Mouse (Mus musculus) heart, embryonic 11.5 days (tissue): Measurements from ENCODE around the gene Trim80. TPM values are rescaled to one million over a fixed set of nuclear protein-coding genes. Genes with fewer than 3 reads are reported as not detected.

ENCODE experiments used
- ATAC-seq: fragments of 200-750 bp; cut with Nextera tagmentation; replicated peaks from 2 replicates; pipeline ENCODE4 v1.8.0; 2017; ENCODE audit warnings: moderate library complexity; ENCODE audit not compliant: insufficient number of reproducible peaks, low FRiP score, low TSS enrichment
- H3K27ac ChIP-seq: fragments of 300-500 bp; sonication (generic); 2 replicates; pipeline ENCODE4 v1.5.1; 2014; ENCODE audit warnings: mild to moderate bottlenecking, low read depth, low read length
- H3K27me3 ChIP-seq: fragments of 300-500 bp; sonication (generic); 2 replicates; pipeline ENCODE4 v1.6.1; 2014; ENCODE audit warnings: mild to moderate bottlenecking, low read length, mixed read lengths; ENCODE audit not compliant: control insufficient read depth, insufficient read depth
- H3K36me3 ChIP-seq: fragments of 300-500 bp; sonication (generic); 2 replicates; pipeline ENCODE4 v1.6.1; 2014; ENCODE audit warnings: mild to moderate bottlenecking, low read length, moderate library complexity, mixed read lengths; ENCODE audit not compliant: control insufficient read depth, insufficient read depth
- H3K4me1 ChIP-seq: fragments of 300-500 bp; sonication (generic); 2 replicates; pipeline ENCODE4 v1.6.1; 2014; ENCODE audit warnings: low read length; ENCODE audit not compliant: control insufficient read depth, insufficient read depth
- H3K4me2 ChIP-seq: fragments of 300-500 bp; sonication (generic); 2 replicates; pipeline ENCODE4 v1.6.1; 2014; ENCODE audit warnings: mild to moderate bottlenecking, moderate library complexity
- H3K4me3 ChIP-seq: fragments of 300-500 bp; sonication (generic); 2 replicates; pipeline ENCODE4 v1.5.1; 2014; ENCODE audit warnings: low read depth, low read length
- H3K9ac ChIP-seq: fragments of 300-500 bp; sonication (generic); 2 replicates; pipeline ENCODE4 v1.6.1; 2014; ENCODE audit warnings: mild to moderate bottlenecking, low read depth, low read length, moderate library complexity
- H3K9me3 ChIP-seq: fragments of 300-500 bp; sonication (generic); replicated peaks from 2 replicates; pipeline ENCODE4 v1.6.1; 2016; ENCODE audit warnings: low read length; ENCODE audit not compliant: control insufficient read depth
- WGBS: fragments of 180-500 bp; shearing (Covaris S2); extraction: QIAGEN DNeasy Blood & Tissue Kit; methylation state at CpG from one replicate; pipeline ENCODE4 v1.1.7; 2014; ENCODE audit not compliant: insufficient replicate concordance; 5-methylcytosine and 5-hydroxymethylcytosine counted together
- polyA plus RNA-seq: library from polyadenylated mRNA; unstranded; fragments of >200 nt; fragmentation: Nextera tagmentation; extraction: Ambion mirVana; gene quantifications from 2 replicates; pipeline ENCODE4 v1.2.1, GENCODE M21; 2014

Trim80 gene
- 0.26 TPM in 1 of 2 replicates, not detected in the other for polyA plus RNA-seq

DNA sequence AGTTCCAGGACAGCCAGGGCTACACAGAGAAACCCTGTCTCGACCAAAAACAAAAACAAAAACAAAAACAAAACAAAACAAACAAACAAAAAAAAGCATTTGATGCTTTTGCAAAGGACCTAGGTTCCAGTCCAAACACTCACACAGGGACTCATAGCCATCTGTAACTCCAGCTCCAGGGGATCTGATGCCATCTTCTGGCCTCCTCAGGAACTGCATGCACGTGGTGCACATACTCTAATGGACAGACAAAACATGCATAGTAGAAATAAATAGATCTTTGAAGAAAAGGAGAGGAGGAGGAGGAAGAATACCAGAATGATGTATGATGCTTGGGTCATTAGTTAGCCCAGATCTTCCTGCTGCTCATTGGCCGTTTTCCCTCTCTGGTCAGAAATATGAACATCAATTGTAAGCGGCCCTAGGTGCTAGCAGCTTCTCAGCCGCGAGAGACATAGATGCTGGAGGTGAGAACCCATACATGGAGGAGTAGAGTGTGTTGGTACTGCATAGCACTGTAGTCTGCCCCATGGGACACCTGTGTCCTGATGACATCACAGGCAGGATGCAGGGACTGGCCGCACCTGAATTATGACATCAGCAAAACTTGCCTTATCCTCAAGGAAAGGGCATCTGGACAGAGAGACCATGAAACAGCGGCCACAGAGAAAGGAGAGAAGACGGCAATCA lies at the start of gene Trim80:
Gene Trim80 (plus strand): TSS at position 640 of the 690 bp plus-strand sequence.
- 85% methylated on average over 9 of the region's 9 CpGs for WGBS

DNA sequence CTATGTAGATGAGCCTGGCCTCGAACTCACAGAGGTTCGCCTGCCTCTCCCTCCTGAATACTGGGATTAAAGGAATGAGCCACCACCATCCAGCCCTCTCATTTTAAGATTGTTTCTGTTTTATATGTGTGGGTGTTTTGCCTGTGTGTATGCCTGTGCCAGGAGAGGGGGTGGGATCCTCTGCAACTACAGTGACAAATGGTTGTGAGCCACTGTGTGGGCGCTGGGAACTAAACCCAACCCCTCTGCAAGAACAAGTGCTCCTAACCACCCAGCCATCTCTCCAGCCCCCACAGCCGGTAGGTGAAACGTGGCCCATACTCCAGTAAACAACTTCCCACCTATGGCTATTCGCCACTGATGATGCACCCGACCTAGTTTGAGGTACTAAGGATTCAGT lies 49.0 kb upstream of the Trim80 start:
- peaks cover 3% of the 10 kb centered on the region; the same call in 1 of the 2 replicates for H3K4me1 ChIP-seq
- H3K4me3 ChIP-seq: no peak overlapping the region
- H3K9ac ChIP-seq: no peak overlapping the region
- no peak overlapping the region for H3K4me2 ChIP-seq
- no peaks in the 10 kb centered on the region for H3K9me3 ChIP-seq
- no peak overlapping the region for H3K27ac ChIP-seq
- WGBS: 85% methylated on average over 7 of the region's 7 CpGs
- peaks cover 8% of the 10 kb centered on the region; the same call in 1 of the 2 replicates for H3K36me3 ChIP-seq
- no peaks in the 10 kb centered on the region; the same call in 1 of the 2 replicates for H3K27me3 ChIP-seq
- no peak for ATAC-seq

More for the DNA sequence above, at the start of gene Trim80:
- H3K9ac ChIP-seq: no peak within 1 kb of the TSS
- H3K27ac ChIP-seq: no peak within 1 kb of the TSS
- no peak for ATAC-seq
- H3K4me3 ChIP-seq: no peak within 1 kb of the TSS
- H3K36me3 ChIP-seq: no peaks in the 10 kb centered on the region
- peaks cover 4% of the 10 kb centered on the region; the same call in 1 of the 2 replicates for H3K9me3 ChIP-seq
- H3K27me3 ChIP-seq: no peaks in the 10 kb centered on the region
- no peak within 1 kb of the TSS for H3K4me2 ChIP-seq
- H3K4me1 ChIP-seq: peaks cover 9% of the 10 kb centered on the region

DNA sequence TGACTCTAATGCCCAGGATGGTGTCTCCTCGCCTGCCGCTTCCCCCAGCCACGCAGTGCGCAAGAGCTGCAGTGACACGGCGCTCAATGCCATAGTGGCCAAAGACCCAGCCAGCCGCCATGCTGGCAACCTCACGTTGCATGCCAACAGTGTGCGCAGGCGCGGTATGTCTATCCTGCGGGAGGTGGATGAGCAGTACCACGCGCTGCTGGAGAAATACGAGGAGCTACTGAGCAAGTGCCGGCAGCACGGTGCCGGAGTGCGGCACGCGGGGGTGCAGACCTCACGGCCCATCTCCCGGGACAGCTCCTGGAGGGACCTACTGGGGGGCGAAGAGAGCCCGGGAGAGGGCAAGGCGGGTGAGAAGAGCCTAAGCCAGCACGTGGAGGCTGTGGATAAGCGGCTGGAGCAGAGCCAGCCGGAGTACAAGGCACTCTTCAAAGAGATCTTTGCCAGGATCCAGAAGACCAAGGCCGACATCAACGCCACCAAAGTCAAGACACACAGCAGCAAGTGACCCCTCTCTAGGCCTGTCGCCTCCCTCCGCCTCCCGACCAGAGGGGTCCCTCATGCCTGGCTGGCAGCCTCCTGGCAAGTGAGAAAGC lies 46.5 kb upstream of the Trim80 start:
- H3K9ac ChIP-seq: peak overlapping the region; percentile 4; the same call in 1 of the 2 replicates
- H3K27me3 ChIP-seq: no peaks in the 10 kb centered on the region; the same call in 1 of the 2 replicates
- H3K27ac ChIP-seq: no peak overlapping the region
- H3K9me3 ChIP-seq: no peaks in the 10 kb centered on the region
- 0 out of 2 replicates have a peak, but pooled peaks have one; percentile 42 for ATAC-seq
- H3K4me3 ChIP-seq: peak overlapping the region; percentile 13
- H3K4me2 ChIP-seq: peak overlapping the region; percentile 59
- 47% methylated on average over 34 of the region's 34 CpGs for WGBS
- H3K4me1 ChIP-seq: peaks cover 3% of the 10 kb centered on the region; the same call in 1 of the 2 replicates
- H3K36me3 ChIP-seq: peaks cover 8% of the 10 kb centered on the region; the same call in 1 of the 2 replicates

DNA sequence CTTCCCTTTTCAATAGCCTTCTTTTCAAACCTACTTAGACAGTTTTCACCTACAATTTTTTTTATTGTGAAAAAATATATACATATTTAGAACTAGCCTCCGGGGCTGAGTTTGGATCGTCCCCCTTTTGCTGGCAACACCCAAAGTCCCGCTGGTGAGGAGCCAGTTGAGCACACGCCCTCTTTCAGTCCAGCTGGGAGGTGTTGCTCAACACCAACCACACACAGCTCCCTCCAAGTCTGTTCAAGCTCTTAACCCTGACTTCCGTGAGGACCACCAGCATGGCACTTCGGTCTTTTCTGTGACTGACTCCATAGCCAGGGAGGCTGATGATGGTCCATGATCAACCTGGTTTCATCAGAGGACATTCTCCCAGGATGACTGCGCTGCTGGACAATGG lies 42.3 kb upstream of the Trim80 start:
- H3K4me1 ChIP-seq: peaks cover 6% of the 10 kb centered on the region; the same call in 1 of the 2 replicates
- no peak for ATAC-seq
- 0 out of 2 replicates have a peak, but pooled peaks cover 3% of the 10 kb centered on the region for H3K27me3 ChIP-seq
- H3K36me3 ChIP-seq: no peaks in the 10 kb centered on the region
- H3K9ac ChIP-seq: no peak overlapping the region
- 69% methylated on average over 7 of the region's 7 CpGs for WGBS
- H3K4me3 ChIP-seq: no peak overlapping the region
- no peak overlapping the region for H3K4me2 ChIP-seq
- H3K27ac ChIP-seq: no peak overlapping the region
- no peaks in the 10 kb centered on the region for H3K9me3 ChIP-seq

DNA sequence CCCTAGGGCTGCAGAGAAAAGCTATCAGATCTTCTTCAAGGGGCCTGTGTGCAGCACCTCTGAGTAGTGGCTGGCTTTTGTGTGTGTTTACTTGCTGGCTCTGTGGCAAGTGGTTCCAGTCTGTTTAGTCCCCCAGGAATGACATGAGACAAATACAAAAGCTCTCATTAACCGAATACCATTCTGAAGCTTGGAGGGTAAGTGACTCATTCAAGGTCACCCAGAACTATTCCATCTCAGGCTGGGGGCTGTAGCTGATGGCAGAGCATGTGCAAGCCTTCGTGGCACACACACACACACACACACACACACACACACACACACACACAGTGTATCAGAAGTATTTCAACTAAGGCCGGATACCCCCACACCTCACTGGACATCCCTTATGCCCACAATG lies 40.2 kb upstream of the Trim80 start:
- no peak for ATAC-seq
- H3K27me3 ChIP-seq: 0 out of 2 replicates have a peak, but pooled peaks cover 3% of the 10 kb centered on the region
- H3K36me3 ChIP-seq: no peaks in the 10 kb centered on the region
- H3K4me1 ChIP-seq: peaks cover 10% of the 10 kb centered on the region; the same call in 1 of the 2 replicates
- H3K27ac ChIP-seq: no peak overlapping the region
- H3K9me3 ChIP-seq: no peaks in the 10 kb centered on the region
- H3K9ac ChIP-seq: no peak overlapping the region
- H3K4me3 ChIP-seq: no peak overlapping the region
- 66% methylated on average over 3 of the region's 3 CpGs for WGBS
- no peak overlapping the region for H3K4me2 ChIP-seq

DNA sequence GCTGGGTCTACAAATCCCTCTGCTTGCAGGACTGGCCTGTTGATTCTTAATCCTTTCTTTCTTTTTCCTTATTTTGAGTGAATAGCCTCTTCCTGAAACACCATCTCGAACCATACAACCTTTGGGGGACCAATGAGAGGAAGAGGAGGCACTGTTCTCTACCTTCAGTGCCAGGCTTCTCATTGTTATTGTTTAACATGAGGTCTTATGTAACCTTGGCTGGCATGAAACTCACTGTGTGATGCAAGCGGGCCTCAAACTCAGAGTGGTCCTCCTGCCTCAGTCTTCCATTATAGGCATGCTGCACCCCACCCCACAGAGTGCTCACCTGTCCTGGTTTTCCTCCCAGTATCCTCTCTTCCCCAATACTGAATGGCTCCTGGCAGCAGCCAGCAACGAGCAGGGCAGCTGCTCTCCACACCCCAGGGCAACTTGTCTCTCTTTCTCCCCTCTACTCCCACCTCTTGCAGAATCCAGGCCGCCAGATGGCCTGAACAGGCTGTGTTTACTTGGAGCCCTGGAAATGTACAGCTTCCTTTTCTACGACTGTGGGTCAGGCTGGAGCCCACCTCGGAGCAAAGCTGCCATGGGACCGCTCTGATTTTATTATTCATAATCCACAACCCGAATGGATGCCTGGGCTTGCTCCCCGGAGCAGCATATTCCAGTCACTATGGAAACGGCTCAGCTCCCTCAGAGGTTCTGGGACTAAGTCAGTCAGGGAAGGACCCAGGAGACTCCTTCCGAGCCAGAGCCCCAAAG lies 39.5 kb upstream of the Trim80 start:
- ATAC-seq: no peak
- H3K36me3 ChIP-seq: no peaks in the 10 kb centered on the region; the same call in 1 of the 2 replicates
- 58% methylated on average over 11 of the region's 11 CpGs for WGBS
- no peak overlapping the region for H3K9ac ChIP-seq
- no peak overlapping the region for H3K4me2 ChIP-seq
- no peak overlapping the region for H3K27ac ChIP-seq
- peaks cover 10% of the 10 kb centered on the region; the same call in 1 of the 2 replicates for H3K4me1 ChIP-seq
- 0 out of 2 replicates have a peak, but pooled peaks cover 3% of the 10 kb centered on the region for H3K27me3 ChIP-seq
- no peaks in the 10 kb centered on the region for H3K9me3 ChIP-seq
- H3K4me3 ChIP-seq: no peak overlapping the region

DNA sequence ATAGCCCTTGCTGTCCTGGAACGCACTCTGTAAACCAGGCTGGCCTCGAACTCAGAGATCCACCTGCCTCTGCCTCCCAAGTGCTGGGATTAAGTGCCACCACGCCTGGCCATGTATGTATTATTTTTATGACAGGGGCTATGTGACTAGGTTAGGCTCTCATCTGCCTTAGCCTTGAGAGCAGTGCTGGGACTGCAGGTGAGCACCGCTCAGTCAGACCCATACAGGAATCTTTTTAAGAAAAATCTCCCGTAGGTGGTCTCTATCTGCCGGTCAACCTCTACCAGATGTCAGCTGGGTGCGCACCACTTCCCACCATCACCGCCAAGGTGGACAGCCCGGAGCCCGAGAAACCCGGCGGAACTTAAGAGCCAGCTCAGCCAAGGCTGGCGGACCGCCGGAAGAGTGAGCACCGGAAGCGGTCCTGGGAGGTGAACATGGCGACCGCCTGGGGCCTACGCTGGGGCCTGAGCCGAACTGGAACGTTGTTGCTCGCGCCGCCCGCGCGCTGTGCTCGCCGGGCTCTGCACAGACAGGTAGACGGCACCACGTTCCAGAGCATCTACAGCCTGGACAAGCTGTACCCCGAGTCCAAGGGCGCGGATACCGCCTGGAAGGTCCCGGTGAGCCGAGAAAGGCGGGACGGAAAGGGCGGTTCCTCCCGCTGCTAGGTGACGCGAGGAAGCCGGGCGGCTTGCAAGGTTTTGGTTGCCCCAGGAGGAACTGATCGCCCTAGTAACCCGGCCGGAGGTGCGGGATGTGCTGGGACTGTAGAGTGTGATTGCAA lies 36.8 kb upstream of the Trim80 start, which contains the start of gene Mrpl58:
Gene Mrpl58 (plus strand): TSS at position 415 of the 787 bp plus-strand sequence.
- peaks cover 10% of the 10 kb centered on the region; the same call in 1 of the 2 replicates for H3K4me1 ChIP-seq
- H3K27me3 ChIP-seq: 0 out of 2 replicates have a peak, but pooled peaks cover 3% of the 10 kb centered on the region
- H3K4me3 ChIP-seq: peak within 1 kb of the TSS; percentile 94
- H3K36me3 ChIP-seq: no peaks in the 10 kb centered on the region; the same call in 1 of the 2 replicates
- peak within 1 kb of the TSS; percentile 96 for H3K9ac ChIP-seq
- WGBS: 2% methylated on average over 50 of the region's 50 CpGs
- ATAC-seq: peak; percentile 85
- H3K27ac ChIP-seq: peak within 1 kb of the TSS; percentile 87
- H3K9me3 ChIP-seq: no peaks in the 10 kb centered on the region
- peak within 1 kb of the TSS; percentile 88 for H3K4me2 ChIP-seq
